In genomic region chr11:115092140-115092539, GRCm38 (mm10) we compare ENCODE assay signal across 12 mouse cellular contexts. TPM values are rescaled to one million over a fixed set of nuclear protein-coding genes. Genes with fewer than 3 reads are reported as not detected.
A peak's percentile ranks its signal among the peaks of the same experiment; 100 is the strongest.
DNase-seq lines count a peak whose midpoint lies in the region; ATAC-seq and TF ChIP-seq lines count a peak whose summit lies in the region.
"Had no signal": no experiment of that assay in that cellular context is flagged by ENCODE, and none has a peak within 500 bp of the region (broad histone marks: within the 10 kb centered on the region; RNA-seq: fewer than 3 reads in every experiment).

No protein-coding gene starts in this region.

- H3K4me2 ChIP-seq in forebrain, embryonic 13.5 days = peak overlapping the region; percentile 54; the same call in 1 of the 2 replicates
- peak overlapping the region; percentile 59 for H3K4me2 ChIP-seq in hindbrain, embryonic 15.5 days
- peak overlapping the region; percentile 57 for H3K4me2 ChIP-seq in neural tube, embryonic 12.5 days (replicated peaks)

- 14% methylated on average over 4 of the region's 4 CpGs for whole genome bisulfite sequencing in forebrain, embryonic 13.5 days
- 18% methylated on average over 4 of the region's 4 CpGs for WGBS in hindbrain, embryonic 15.5 days
- 14% methylated on average over 4 of the region's 4 CpGs for WGBS in neural tube, embryonic 12.5 days

- peak overlapping the region; percentile 41 for H3K4me3 ChIP-seq in layer of hippocampus, adult 2 months
- H3K4me3 ChIP-seq in forebrain, embryonic 13.5 days = peak overlapping the region; percentile 19; the same call in 1 of the 2 replicates
- H3K4me3 ChIP-seq in hindbrain, embryonic 15.5 days = peak overlapping the region; percentile 30; the same call in 1 of the 2 replicates
- H3K4me3 ChIP-seq in neural tube, embryonic 12.5 days = peak overlapping the region; percentile 18; the same call in 1 of the 2 replicates

- TF ChIP-seq CTCF in layer of hippocampus, adult 2 months (conservative IDR thresholded peaks at IDR 0.05) = no peak

- H3K27ac ChIP-seq in layer of hippocampus, adult 2 months = no peak overlapping the region
- no peak overlapping the region for H3K27ac ChIP-seq in forebrain, embryonic 13.5 days
- no peak overlapping the region for H3K27ac ChIP-seq in hindbrain, embryonic 15.5 days (replicated peaks)
- H3K27ac ChIP-seq in neural tube, embryonic 12.5 days = no peak overlapping the region
- H3K27ac ChIP-seq: heart, embryonic 10.5 days had no signal

- DNase-seq in layer of hippocampus, adult 2 months (ENCODE audit: low spot score in 2 of 2) = no peak
- DNase-seq in layer of hippocampus, adult 18-20 months (ENCODE audit: low spot score in 2 of 2) = no peak
- no peak for DNase-seq in thymus, postnatal 4 days
- DNase-seq in urinary bladder, adult 2 months (ENCODE audit: low spot score) = no peak
- DNase-seq: kidney, adult 8-10 months; thymus, adult 2 months had no signal

- peaks cover 4% of the 10 kb centered on the region; the same call in 1 of the 2 replicates for H3K9me3 ChIP-seq in forebrain, embryonic 13.5 days (replicated peaks)
- H3K9me3 ChIP-seq in hindbrain, embryonic 15.5 days = no peaks in the 10 kb centered on the region
- H3K9me3 ChIP-seq in neural tube, embryonic 12.5 days = peaks cover 6% of the 10 kb centered on the region; the same call in 1 of the 2 replicates
- H3K9me3 ChIP-seq: heart, embryonic 10.5 days had no signal

- no peaks in the 10 kb centered on the region for H3K36me3 ChIP-seq in forebrain, embryonic 13.5 days (ENCODE audit: poor library complexity, severe bottlenecking)
- H3K36me3 ChIP-seq in hindbrain, embryonic 15.5 days = no peaks in the 10 kb centered on the region
- H3K36me3 ChIP-seq in neural tube, embryonic 12.5 days = no peaks in the 10 kb centered on the region
- H3K36me3 ChIP-seq: heart, embryonic 10.5 days had no signal

- no peak overlapping the region for H3K9ac ChIP-seq in forebrain, embryonic 13.5 days
- H3K9ac ChIP-seq in hindbrain, embryonic 15.5 days = no peak overlapping the region
- no peak overlapping the region for H3K9ac ChIP-seq in neural tube, embryonic 12.5 days

- peaks cover 13% of the 10 kb centered on the region for H3K4me1 ChIP-seq in forebrain, embryonic 13.5 days
- peaks cover 12% of the 10 kb centered on the region for H3K4me1 ChIP-seq in hindbrain, embryonic 15.5 days (replicated peaks)
- H3K4me1 ChIP-seq in neural tube, embryonic 12.5 days = peaks cover 9% of the 10 kb centered on the region

- peaks cover 33% of the 10 kb centered on the region for H3K27me3 ChIP-seq in forebrain, embryonic 13.5 days
- peaks cover 31% of the 10 kb centered on the region for H3K27me3 ChIP-seq in hindbrain, embryonic 15.5 days
- H3K27me3 ChIP-seq in neural tube, embryonic 12.5 days (replicated peaks) = peaks cover 29% of the 10 kb centered on the region

- no peak for ATAC-seq in forebrain, embryonic 13.5 days
- ATAC-seq in hindbrain, embryonic 15.5 days (ENCODE audit: low FRiP score, low read depth) = no peak
- no peak for ATAC-seq in neural tube, embryonic 12.5 days (ENCODE audit: low FRiP score, low read depth)

RNA-seq across cellular contexts. Expression of gene Rab37, which starts 0.9 kb away (rescaled TPM):
- 1 to 10 TPM; 3.3 to 3.4 TPM for total RNA-seq in layer of hippocampus, adult 2 months (2021)
- total RNA-seq in layer of hippocampus, adult 18-20 months (2021) = 1 to 10 TPM; 3.7 to 4.2 TPM
- polyA plus RNA-seq in forebrain, embryonic 13.5 days (2015; fragmentation: Nextera tagmentation; extraction: Ambion mirVana) = 0.60 and 0.76 TPM in 2 replicates
- polyA plus RNA-seq in hindbrain, embryonic 15.5 days (2015; fragmentation: Nextera tagmentation; extraction: Ambion mirVana) = 0.62 and 0.77 TPM in 2 replicates
- 2.0 and 3.5 TPM in 2 replicates for polyA plus RNA-seq in neural tube, embryonic 12.5 days (2016; fragmentation: Nextera tagmentation; extraction: Ambion mirVana)
- polyA plus RNA-seq in urinary bladder, adult 2 months (2012; rRNA removed) = 0.77 and 0.94 TPM in 2 replicates

RNA-seq across cellular contexts. Expression of gene Cd300e, which starts 30.2 kb away (rescaled TPM):
- total RNA-seq in layer of hippocampus, adult 2 months (2021) = under 1 TPM in 1 of 2 experiments, not detected in 1; 0.18 TPM
- total RNA-seq in layer of hippocampus, adult 18-20 months (2021) = not detected
- not detected in 2 replicates for polyA plus RNA-seq in forebrain, embryonic 13.5 days (2015; fragmentation: Nextera tagmentation; extraction: Ambion mirVana)
- polyA plus RNA-seq in hindbrain, embryonic 15.5 days (2015; fragmentation: Nextera tagmentation; extraction: Ambion mirVana) = not detected in 2 replicates
- not detected in 2 replicates for polyA plus RNA-seq in neural tube, embryonic 12.5 days (2016; fragmentation: Nextera tagmentation; extraction: Ambion mirVana)
- 0.04 and 0.15 TPM in 2 replicates for polyA plus RNA-seq in urinary bladder, adult 2 months (2012; rRNA removed)
- total RNA-seq: layer of hippocampus, postnatal 10 days had no signal

RNA-seq across cellular contexts. Expression of gene Cd300lf, which starts 41.7 kb away (rescaled TPM):
- total RNA-seq in layer of hippocampus, adult 2 months (2021) = under 1 TPM; 0.38 to 0.49 TPM
- total RNA-seq in layer of hippocampus, adult 18-20 months (2021) = under 1 TPM; 0.45 to 0.51 TPM
- 0.11 TPM in 1 of 2 replicates, not detected in the other for polyA plus RNA-seq in forebrain, embryonic 13.5 days (2015; fragmentation: Nextera tagmentation; extraction: Ambion mirVana)
- 0.17 and 0.34 TPM in 2 replicates for polyA plus RNA-seq in hindbrain, embryonic 15.5 days (2015; fragmentation: Nextera tagmentation; extraction: Ambion mirVana)
- polyA plus RNA-seq in neural tube, embryonic 12.5 days (2016; fragmentation: Nextera tagmentation; extraction: Ambion mirVana) = 0.61 TPM in 1 of 2 replicates, not detected in the other
- 0.52 and 1.5 TPM in 2 replicates for polyA plus RNA-seq in urinary bladder, adult 2 months (2012; rRNA removed)

RNA-seq across cellular contexts. Expression of gene Cd300ld3, which starts 43.9 kb away (rescaled TPM):
- under 1 TPM in 1 of 2 experiments, not detected in 1; 0.87 TPM for total RNA-seq in layer of hippocampus, adult 2 months (2021)
- 1 to 10 TPM in 1 of 2 experiments, not detected in 1; 1.8 TPM for total RNA-seq in layer of hippocampus, adult 18-20 months (2021)
- not detected in 2 replicates for polyA plus RNA-seq in forebrain, embryonic 13.5 days (2015; fragmentation: Nextera tagmentation; extraction: Ambion mirVana)
- not detected in 2 replicates for polyA plus RNA-seq in hindbrain, embryonic 15.5 days (2015; fragmentation: Nextera tagmentation; extraction: Ambion mirVana)
- polyA plus RNA-seq in neural tube, embryonic 12.5 days (2016; fragmentation: Nextera tagmentation; extraction: Ambion mirVana) = not detected in 2 replicates
- 16.9 and 17.1 TPM in 2 replicates for polyA plus RNA-seq in urinary bladder, adult 2 months (2012; rRNA removed)
- total RNA-seq: layer of hippocampus, postnatal 10 days had no signal
- polyA plus RNA-seq: heart, embryonic 10.5 days; lung, embryonic 16.5 days had no signal

RNA-seq across cellular contexts. Expression of gene Cd300ld5, which starts 54.6 kb away (rescaled TPM):
- 1 to 10 TPM in 1 of 2 experiments, under 1 TPM in 1; 0.87 to 1.0 TPM for total RNA-seq in layer of hippocampus, adult 2 months (2021)
- total RNA-seq in layer of hippocampus, adult 18-20 months (2021) = 1 to 10 TPM in 1 of 2 experiments, not detected in 1; 1.0 TPM
- not detected in 2 replicates for polyA plus RNA-seq in forebrain, embryonic 13.5 days (2015; fragmentation: Nextera tagmentation; extraction: Ambion mirVana)
- polyA plus RNA-seq in hindbrain, embryonic 15.5 days (2015; fragmentation: Nextera tagmentation; extraction: Ambion mirVana) = not detected in 2 replicates
- polyA plus RNA-seq in neural tube, embryonic 12.5 days (2016; fragmentation: Nextera tagmentation; extraction: Ambion mirVana) = not detected in 2 replicates
- 3.1 and 5.2 TPM in 2 replicates for polyA plus RNA-seq in urinary bladder, adult 2 months (2012; rRNA removed)
- polyA plus RNA-seq: heart, embryonic 10.5 days; lung, embryonic 16.5 days had no signal
